Mouse (Mus musculus) urinary bladder, postnatal 4 days (tissue): ENCODE results near the gene Ssbp3.

ENCODE experiments used
- DNase-seq, 2 experiments: peaks; one replicate each; pipeline ENCODE4 v3.0.0; 2021 to 2022; ENCODE audit warnings: low spot score in 2 of 2

Gene Ssbp3

DNA sequence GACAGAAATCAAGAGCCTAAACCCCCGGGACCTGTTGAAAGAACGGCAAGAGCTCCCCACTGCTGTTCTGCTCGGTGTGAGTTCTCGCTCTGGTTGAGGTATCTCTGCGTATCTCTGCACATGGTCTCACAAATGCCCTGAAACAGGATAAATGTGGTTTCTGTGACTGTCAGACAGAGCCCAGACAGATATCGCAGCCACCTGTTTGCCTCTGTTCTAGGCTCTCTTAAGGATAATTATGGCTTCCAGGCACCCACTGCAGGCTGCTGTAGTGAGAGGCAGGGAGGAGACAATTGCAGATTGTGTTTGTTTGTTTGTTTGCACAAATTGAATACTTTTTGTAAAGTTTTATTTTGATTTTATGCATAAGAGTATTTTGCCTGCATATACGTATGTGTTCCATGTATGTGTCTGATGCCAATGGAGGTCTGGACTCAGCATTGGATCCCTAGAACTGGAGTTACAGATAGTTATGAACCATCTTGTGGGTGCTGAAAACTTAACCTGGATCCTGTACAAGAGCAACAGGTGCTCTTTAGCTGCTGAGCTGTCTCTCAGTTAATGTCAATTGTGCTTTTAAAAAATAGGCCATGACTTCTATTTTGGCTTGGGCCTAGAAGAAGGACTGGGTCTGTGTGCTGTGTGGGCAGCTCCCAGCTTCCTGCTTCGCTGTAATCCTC, 101.0 kb downstream of the Ssbp3 start:
- DNase-seq: no peak

DNA sequence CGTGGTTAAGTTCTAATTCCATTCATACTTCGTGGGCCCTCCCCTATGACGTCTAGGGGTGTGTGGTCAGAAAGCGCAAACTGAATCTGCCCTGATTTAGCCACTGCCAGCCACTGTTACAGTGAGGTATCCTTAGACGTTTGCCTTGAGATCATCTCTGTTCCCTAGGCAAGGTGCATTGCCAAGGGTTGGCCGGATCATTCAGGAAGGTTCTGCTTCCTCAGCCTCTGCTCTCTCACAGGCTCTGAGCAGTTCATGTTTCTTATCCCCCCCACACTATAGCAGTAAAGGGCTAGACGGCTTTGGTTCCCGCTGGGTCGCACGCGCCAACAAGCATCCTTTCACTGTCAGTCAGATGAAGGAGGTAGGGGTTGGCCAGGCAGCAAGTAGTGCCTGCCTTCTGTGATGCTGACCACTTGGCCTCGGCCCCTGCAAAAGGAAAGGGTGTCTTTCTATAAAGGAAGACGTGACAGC, 101.5 kb downstream of the Ssbp3 start:
- no peak for DNase-seq

DNA sequence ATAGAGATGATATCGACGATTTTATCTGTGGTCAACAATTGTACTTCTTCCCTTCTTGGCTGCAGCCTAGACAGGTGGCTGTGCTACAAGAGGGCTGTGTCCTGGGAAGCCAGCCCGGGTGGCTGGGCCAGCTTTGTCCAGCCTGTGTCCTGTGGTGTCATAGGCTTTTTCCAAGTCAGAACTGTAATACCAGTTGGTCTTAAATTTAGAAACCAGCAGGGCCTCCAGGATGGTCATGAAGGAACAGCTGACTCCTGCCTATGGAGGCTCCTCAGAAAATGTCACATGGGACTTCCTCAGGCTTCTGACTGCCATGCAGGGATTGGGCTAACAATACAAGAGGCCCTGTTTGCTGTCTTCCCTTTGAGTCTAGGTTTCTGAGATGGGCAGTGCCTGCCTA, 102.1 kb downstream of the Ssbp3 start:
- no peak for DNase-seq

DNA sequence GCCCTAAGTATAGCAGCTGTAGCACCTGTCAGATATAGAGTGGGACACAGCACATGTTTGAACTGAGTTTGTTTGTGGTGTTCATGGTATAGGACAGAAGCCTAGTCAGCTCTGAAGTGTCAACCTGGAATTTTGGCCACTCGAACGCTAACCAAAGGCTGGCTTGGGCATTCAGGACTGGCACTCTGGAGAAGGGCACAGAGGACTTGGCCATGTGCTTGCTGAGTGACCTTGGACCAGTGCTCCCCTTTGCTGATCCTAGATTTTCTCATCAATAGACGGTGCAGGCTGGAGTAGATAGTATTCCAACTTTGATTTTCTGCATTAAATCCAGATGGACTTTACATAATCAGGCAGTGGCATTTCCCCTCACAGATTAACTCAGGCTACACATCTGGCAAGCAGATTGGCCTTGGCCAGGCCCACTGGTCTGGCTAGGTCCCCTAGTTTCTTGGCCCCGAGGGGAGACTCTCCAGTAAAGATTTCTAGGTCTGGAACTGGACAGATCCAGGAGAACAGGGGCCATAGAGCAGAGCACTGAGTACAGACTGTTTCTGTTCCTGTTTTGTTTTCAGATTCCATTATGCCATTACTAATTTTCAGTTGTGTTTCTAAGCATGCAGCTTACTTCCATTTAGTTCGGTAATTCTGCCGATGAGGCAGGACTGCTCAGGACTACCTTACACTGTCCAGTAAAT, 102.8 kb downstream of the Ssbp3 start:
- DNase-seq: no peak

DNA sequence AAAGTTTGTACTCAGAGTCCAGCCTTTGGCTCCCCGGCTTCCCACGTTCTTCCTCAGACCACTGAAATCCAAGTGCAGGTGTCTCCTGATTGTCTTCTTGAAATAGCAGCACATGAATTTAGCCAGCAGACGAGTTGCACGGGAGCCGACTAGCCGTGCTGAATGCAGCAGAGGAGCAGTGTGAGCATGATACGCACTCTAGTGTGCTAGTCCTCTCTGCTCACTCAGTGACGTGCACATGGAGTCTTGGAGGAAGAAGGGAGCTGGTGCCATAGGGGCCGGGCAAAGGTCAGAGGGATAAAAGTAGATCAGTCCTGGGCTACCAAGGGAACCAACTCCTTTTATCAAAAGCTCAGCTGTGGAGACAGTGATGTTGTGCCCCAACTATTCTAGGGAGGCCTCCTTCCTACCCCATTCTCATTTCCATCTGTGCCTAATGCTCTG, 103.3 kb downstream of the Ssbp3 start:
- DNase-seq: no peak

DNA sequence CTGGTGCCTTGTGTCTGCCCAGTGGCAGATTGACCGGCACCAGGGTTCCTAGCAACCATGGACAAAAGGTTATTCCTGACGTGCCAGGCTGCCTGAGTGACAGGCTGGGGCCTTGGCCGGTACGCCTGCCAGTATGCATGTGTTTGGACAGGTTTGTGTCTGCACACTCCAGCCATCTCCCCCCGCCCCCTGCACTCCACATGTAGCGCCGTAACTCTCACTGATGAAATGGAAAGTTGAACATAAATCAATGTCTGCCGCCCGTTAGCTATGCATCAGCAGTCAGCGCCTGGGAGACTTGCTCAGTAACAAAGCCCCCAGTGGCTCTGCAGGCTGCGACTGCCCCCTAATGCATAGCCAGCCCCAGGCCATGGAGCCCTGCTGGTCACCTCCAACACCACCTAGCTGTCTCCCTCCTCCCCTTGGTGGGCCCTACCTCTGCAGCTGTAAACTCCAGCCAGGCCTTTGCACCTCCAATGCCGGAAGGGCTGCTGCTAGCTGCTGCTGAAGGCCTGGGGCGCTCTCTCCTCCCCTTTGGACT, 105.5 kb downstream of the Ssbp3 start:
- no peak for DNase-seq

DNA sequence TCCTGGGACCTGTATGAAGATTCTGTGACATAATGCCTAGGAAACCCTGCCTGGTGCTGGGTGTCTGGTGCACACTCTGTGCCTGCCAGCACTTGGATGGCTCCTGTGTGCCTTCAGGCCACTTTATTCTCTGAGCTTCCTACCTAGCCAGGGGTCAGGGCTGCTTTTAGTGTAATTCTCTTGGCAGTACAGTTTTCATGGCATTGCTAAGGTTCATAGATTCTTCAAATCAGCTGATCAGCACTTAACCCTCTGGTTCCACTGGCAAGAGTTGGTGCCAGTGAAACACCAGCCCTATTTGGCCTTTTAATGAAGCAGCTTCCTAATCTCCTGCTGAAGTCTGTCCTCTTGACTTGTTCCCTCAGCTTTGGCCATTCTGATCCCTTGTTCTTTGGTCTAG, 106.8 kb downstream of the Ssbp3 start:
- DNase-seq: no peak

DNA sequence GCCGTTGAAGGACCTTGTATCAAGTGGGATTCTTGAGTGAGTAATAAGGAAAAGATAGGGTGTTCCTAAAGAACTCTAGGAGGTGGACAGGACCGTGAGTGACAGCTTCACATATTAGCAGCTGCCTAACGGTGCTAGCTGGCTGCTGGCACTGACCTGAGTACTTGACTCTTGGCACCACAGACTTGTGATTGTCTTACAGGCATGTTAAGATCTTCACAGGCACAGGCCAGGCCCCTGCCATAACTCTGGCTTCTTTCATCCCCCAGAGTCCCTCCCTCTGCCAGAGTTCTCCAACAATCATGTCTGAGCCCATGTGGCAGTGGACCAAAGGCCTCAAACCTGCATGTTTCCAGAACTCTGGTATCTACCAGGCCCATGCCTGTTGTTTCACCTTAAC, 108.0 kb downstream of the Ssbp3 start:
- DNase-seq: no peak

DNA sequence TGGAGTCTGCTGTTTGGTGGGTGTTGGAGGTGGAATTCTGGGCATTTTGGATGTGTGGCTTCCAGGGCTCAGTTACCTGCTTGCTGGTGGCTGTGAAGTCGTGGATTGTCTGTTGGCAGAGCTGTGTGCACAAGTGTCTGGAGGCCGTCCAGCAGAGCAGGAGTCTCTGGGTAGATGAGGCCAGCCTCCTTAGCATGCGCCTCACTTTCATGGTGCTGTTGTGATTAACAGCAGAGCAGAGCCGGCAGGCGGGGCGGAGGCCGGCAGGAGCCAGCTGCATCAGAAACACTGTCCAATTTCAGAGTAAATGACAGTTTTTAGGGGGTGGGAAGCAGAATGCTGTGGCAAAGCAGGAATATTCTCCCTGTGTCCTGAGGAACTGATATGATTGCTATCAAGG, 108.5 kb downstream of the Ssbp3 start:
- no peak for DNase-seq

DNA sequence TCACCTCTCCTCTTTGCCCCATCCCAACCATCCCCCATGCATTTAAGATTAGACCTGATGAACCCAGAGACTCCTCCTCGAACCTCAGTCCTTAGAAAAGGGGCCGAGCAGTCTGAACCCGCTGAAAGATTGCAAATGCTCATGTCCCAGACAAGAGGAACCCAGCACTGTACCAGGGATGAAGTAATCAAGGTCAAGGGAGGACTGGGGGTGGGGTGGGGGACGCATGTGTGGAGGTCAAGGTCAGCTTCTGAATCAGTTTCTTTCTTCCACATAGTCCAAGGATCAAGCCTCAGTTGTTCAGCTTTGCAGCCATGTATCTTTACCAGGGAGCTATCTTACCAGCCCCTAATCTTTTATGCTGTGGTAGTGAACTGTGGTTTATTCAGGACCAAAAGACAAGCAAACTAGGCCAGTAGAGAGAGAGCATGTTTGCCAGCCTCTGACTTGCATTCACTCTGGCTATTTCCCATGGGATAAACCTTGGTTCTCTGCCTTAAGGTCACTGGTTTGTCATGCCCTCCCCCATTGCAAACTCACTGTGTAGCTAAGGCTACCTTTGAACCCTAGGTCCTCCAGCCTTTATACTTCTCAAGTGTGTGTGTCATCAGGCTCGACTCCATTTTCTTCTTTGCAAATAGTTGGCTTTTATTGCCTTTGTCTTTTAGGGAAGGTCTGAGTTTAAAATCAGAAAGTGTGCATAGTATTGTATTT, 109.9 kb downstream of the Ssbp3 start:
- DNase-seq: no peak

DNA sequence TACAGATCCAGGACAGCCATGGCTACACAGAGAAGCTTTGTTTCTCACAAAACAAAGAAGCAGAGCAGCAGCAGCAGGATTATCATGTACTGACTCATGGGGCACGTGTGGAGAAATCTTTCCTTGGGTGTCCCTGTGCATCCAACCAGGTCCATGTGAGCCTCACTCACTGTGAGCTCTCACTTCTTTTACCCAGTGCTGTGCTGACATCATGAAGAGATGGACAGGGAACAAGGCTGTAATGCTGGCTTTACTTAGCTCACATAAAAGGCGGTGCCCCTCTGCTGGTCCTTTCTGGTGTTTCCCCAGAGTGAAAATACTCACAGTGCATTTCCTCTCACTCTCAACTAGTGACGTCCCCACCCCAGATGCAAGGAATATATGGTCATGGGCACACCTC, 111.0 kb downstream of the Ssbp3 start:
- DNase-seq: no peak

DNA sequence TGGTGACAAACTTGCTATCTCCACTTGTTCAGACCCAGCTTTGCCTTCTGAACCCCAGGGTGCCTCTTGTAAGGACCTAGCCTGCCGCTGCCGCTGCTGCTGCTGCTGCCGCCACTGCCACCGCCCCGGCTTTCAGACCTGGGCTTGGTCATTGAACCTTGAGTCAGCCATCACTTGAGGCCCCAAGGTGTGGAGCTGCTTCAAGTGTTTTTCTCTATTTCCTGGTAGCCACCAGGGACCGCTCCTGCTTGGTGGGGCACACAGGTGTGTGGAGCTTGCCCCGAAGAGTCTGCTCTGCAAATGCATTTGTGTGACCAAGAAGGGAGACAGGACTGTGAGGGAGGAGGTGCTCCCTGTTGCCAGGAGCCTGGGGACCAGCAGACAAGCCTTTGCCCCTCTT, 114.4 kb downstream of the Ssbp3 start:
- no peak for DNase-seq

DNA sequence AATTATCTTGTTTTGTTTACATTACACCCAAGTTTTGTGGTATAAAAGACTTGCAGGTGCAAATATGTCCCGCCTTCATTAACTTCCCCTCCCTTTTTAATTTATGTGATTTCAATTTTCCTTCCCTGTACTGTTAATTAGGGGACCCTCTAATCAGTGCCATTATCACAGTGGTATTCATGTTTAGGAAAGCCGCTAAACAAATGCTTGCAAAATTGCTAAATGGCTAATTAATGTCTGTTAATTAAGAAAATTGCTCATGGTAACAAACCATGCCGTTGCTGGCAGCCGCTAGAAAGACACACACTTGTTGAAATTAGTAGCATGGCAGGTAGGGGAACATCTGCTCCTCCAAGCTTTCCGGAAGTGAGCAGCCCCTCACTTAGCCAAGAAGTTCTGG, 114.9 kb downstream of the Ssbp3 start:
- no peak for DNase-seq

DNA sequence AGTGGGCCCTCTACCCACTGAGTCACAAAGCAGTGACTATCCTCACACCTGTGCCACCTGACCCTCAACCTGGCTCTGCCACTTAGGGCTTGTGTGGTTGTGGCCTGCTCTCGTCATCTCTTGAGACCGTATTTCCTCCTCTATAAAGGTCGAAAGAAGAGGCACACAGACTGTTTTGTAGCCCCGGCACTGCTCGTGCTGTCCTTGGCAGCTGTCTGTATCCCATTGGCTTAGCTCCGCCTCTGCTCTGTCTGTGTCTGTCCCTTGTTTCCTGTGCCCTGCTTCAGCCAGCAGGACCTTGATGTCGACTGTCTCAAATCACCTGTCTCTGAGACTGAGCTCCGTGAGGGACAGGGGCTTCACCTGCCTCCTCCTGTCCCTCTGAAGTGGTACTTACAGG, 116.0 kb downstream of the Ssbp3 start:
- no peak for DNase-seq

DNA sequence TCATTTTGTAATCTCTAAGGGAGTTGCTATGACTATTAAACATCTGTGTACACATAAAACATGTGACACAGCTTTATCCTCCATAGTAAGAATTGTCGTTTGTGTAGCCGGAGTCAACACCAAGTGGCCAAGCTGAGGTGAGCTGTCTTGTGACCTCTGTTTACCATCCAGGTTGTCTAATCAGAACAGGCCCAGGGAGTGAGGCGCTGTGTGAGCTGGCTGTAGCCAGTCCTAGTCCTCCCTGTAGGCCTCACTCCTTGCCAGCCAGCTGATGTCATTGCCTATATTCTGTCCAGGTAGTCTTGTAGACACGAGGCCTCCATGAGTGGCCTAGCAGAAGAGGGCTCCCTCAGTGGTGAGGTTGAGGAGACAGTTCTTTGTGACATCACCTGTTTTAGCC, 125.2 kb downstream of the Ssbp3 start:
- no peak for DNase-seq

DNA sequence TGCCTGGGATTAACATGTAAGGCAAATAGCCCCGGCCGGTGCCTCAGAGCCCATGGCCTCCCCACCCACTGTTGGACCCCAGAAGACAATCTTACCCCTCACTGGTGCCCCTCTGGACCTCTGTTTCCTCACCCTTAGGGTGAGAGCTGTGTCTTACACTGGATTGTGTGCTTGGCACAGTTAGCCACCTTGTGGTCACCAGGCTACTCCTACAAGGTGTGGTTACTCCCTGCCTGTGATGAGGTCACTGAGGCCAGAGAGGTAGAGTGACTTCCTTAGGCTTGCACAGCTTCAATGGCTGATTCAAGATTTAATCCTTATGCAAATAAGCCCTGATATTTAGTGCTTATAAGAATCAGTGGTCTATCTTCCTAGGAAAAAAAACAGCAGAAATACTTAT, 126.5 kb downstream of the Ssbp3 start:
- DNase-seq: no peak

DNA sequence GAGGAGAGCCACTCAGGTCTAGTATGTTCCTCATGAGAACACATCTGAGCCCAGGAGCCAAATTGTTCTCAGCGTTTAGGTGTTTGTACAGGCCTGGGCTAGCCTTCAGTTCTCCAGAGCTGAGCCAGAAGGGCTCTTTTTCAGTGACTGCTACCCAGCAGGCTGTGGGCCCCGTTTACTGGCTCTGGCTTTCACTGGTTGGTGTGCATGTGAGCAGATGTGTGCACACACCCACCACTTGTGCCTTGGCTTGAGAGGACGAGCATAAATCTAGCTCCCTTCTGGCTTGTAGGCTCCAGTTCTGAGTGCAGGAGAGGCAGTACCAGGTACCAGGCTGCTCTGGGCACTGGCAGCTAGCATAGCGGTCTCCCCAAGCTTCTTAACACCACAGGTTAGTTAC, 127.8 kb downstream of the Ssbp3 start:
- DNase-seq: no peak

DNA sequence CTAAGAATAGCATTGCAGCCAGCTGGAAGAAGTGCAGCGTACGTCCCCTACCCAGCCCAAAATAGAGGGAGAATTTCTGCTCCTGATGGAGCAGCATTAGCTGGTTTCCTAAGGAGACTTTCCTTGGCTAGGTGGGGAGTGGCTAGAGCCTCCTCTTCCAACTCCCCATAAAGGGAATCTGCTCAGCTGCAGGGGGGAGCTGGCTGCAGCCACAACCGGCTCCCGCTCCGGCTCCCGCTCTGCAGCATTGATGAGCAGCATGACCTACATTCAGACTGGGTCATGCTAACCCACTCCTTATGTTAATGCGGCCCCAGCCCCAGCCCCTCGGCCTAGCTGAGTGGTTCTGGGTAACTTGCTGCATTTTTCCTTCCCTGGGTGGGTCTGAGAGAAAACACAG, 128.8 kb downstream of the Ssbp3 start:
- no peak for DNase-seq

DNA sequence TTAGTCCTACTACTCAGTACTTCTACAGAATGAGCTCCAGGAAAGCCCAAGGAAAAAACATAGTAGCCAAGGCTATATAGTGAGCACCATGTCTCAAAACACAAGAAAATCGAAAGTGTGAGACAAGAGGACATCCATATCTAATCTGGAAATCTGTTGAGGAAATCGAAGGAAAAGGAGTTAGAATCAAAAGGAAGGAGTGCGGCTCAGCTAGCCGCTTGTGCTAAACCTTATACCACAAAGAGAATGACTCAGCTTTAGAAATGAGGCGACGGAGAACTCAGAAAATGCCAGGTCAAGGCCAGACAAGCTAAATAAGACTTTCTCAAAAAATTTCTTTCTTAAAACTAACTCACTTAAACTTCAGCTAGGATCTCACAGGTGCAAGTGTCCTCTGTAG, 131.8 kb downstream of the Ssbp3 start:
- no peak for DNase-seq

DNA sequence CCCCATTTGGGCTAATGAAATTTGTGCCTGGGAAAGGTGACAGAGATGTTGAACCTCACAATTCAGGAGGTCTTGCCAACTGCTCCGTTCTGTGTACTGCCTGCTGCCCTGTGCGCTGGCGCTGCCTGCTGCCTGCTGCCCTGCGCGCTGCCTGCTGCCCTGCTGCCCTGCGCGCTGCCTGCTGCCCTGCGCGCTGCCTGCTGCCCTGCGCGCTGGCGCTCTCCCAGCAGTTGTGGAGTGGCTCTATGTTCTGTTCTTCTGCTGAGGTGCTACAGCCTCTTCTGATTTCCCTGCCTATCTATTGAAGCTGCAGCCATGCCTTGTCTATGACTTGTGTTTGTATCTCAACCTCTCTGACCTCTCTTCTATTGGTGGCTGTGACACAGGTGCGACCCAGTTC, 134.7 kb downstream of the Ssbp3 start:
- no peak for DNase-seq

DNA sequence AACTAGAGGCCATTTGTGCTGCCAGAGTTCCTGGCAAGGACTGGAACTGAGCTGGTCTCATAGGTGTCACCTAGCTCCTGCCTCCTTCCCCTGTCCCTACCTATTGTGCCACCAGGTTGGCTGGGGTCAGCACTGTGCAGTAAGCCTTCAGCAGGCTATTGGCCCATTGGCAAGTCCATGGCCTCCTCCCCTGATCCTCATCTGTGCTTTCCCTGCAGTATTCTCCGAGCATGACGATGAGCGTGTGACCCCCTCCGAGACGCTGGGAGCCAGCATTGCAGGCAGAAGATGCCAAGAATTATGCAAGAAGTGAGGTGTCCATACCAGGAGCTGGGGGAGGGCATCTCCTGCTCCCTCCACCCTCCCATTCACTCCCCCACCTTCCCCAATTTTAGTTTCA, 137.3 kb downstream of the Ssbp3 start:
- DNase-seq: no peak

DNA sequence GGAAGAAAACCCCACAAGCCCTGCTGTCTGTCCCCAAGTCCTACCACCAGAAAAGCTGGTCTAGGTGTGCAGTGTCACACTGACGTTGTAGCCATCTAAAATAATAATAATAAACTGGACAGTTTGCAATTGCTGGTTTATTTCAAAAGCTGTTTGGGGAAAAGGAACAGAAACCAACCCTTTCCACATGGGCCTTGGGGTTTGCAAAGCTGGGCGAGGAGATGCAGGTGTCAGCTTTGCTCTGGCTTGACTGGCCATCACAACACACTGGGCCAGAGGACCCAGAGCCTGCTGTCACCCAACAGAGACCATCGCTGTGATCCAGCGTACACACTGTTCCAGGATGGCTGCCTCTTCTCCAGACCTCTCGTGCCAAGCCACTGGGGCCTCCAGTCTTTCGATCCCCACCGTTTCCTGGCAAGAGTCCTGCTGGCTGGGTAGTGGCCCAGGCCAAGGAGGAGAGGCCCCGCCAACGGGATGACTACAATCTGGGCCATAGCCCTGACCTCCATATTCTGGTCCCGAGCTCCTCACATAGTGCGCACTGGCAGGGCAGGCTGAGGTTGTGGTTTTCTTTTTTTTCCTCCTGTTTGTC, 138.2 kb downstream of the Ssbp3 start:
- DNase-seq: peak in 1 of 2 experiments; percentile 24
